Mouse (Mus musculus): ENCODE data around the gene Fchsd2.

Fchsd2 gene

GRCm38 (mm10) chr7:101216724-101217123, 124.1 kb downstream of the Fchsd2 start:
- no peak for DNase-seq

- DNase-seq: no peak
Measured at GRCm38 (mm10) chr7:101223501-101223900, 130.8 kb downstream of the Fchsd2 start.

GRCm38 (mm10) chr7:101229336-101229735, 136.7 kb downstream of the Fchsd2 start:
- no peak for DNase-seq

- peak; percentile 57 for DNase-seq
Measured at GRCm38 (mm10) chr7:101231458-101231857, 138.8 kb downstream of the Fchsd2 start.

GRCm38 (mm10) chr7:101232716-101233115, 140.1 kb downstream of the Fchsd2 start:
- no peak for DNase-seq

- DNase-seq: peak; percentile 25
Measured at GRCm38 (mm10) chr7:101236712-101237473, 144.2 kb downstream of the Fchsd2 start.

GRCm38 (mm10) chr7:101248760-101249159, 156.1 kb downstream of the Fchsd2 start:
- DNase-seq: no peak

GRCm38 (mm10) chr7:101249173-101249572, 156.5 kb downstream of the Fchsd2 start:
- no peak for DNase-seq

GRCm38 (mm10) chr7:101253071-101253470, 160.4 kb downstream of the Fchsd2 start:
- DNase-seq: no peak

GRCm38 (mm10) chr7:101258482-101258881, 165.8 kb downstream of the Fchsd2 start:
- no peak for DNase-seq

GRCm38 (mm10) chr7:101261941-101262546, 169.4 kb downstream of the Fchsd2 start:
- DNase-seq: no peak

- DNase-seq: peak; percentile 9
Measured at GRCm38 (mm10) chr7:101263511-101263910, 170.8 kb downstream of the Fchsd2 start.

GRCm38 (mm10) chr7:101267457-101268259, 175.0 kb downstream of the Fchsd2 start:
- DNase-seq: no peak

GRCm38 (mm10) chr7:101271602-101272001, 178.9 kb downstream of the Fchsd2 start:
- DNase-seq: no peak

GRCm38 (mm10) chr7:101272466-101273160, 179.9 kb downstream of the Fchsd2 start:
- DNase-seq: no peak

- DNase-seq: no peak
Measured at GRCm38 (mm10) chr7:101282721-101283120, 190.1 kb downstream of the Fchsd2 start.

- no peak for DNase-seq
Measured at GRCm38 (mm10) chr7:101284504-101284903, 191.8 kb downstream of the Fchsd2 start.

- no peak for DNase-seq
Measured at GRCm38 (mm10) chr7:101286891-101287290, 194.2 kb downstream of the Fchsd2 start.

- no peak for DNase-seq
Measured at GRCm38 (mm10) chr7:101287820-101288219, 195.2 kb downstream of the Fchsd2 start.

- DNase-seq: peak; percentile 68
Measured at GRCm38 (mm10) chr7:101288436-101288835, 195.8 kb downstream of the Fchsd2 start.

GRCm38 (mm10) chr7:101290401-101290800, 197.7 kb downstream of the Fchsd2 start:
- DNase-seq: no peak

GRCm38 (mm10) chr7:101291211-101291610, 198.5 kb downstream of the Fchsd2 start:
- no peak for DNase-seq

GRCm38 (mm10) chr7:101291641-101292040, 199.0 kb downstream of the Fchsd2 start:
- no peak for DNase-seq
